Mouse (Mus musculus) embryonic fibroblast, embryonic 13.5 days (primary cell): ENCODE data around the gene Zfand6. TPM values are rescaled to one million over a fixed set of nuclear protein-coding genes. Genes with fewer than 3 reads are reported as not detected.

Experiments
- H3K27ac ChIP-seq: 2 replicates; pipeline ENCODE4 v1.5.1; 2012; ENCODE audit warnings: low read length, control low read depth, inconsistent platforms; ENCODE audit not compliant: insufficient read depth
- H3K4me1 ChIP-seq: 2 replicates; pipeline ENCODE4 v1.6.1; 2011; ENCODE audit warnings: low read length; ENCODE audit not compliant: control insufficient read depth, insufficient read depth
- H3K4me3 ChIP-seq: 2 replicates; pipeline ENCODE4 v1.5.1; 2011; ENCODE audit warnings: mild to moderate bottlenecking, control low read depth, low read length; ENCODE audit not compliant: insufficient read depth
- CTCF ChIP-seq: IDR thresholded peaks from 2 replicates; pipeline ENCODE4 v1.5.1; 2011; ENCODE audit warnings: mild to moderate bottlenecking, control low read depth, low read length, moderate library complexity, borderline replicate concordance; ENCODE audit not compliant: insufficient read depth
- POLR2A ChIP-seq: IDR thresholded peaks from 2 replicates; pipeline ENCODE4 v1.6.1; 2011; ENCODE audit warnings: low read depth, mild to moderate bottlenecking, control low read depth, low read length, moderate library complexity
- polyA plus RNA-seq: library from polyadenylated mRNA; stranded (reverse); fragments of >200 nt; gene quantifications from 2 replicates; pipeline ENCODE4 v1.2.4, GENCODE M21; 2011; ENCODE audit warnings: low read depth; ENCODE audit not compliant: missing spikeins, insufficient read length

Zfand6 gene
- polyA plus RNA-seq, 1 experiment: 123 TPM

GRCm38 (mm10) chr7:84652740-84653139 is 37.0 kb downstream of the Zfand6 start:
- H3K4me1 ChIP-seq: no peaks in the 10 kb centered on the region
- no peak overlapping the region for H3K4me3 ChIP-seq
- TF ChIP-seq POLR2A (no peak), CTCF (no peak)
- H3K27ac ChIP-seq: no peak overlapping the region

- TF ChIP-seq CTCF (no peak), POLR2A (no peak)
- Histone ChIP-seq H3K27ac (no peak overlapping the region), H3K4me1 (no peaks in the 10 kb centered on the region)
Observed at GRCm38 (mm10) chr7:84651987-84652321, 37.8 kb downstream of the Zfand6 start.

DNA sequence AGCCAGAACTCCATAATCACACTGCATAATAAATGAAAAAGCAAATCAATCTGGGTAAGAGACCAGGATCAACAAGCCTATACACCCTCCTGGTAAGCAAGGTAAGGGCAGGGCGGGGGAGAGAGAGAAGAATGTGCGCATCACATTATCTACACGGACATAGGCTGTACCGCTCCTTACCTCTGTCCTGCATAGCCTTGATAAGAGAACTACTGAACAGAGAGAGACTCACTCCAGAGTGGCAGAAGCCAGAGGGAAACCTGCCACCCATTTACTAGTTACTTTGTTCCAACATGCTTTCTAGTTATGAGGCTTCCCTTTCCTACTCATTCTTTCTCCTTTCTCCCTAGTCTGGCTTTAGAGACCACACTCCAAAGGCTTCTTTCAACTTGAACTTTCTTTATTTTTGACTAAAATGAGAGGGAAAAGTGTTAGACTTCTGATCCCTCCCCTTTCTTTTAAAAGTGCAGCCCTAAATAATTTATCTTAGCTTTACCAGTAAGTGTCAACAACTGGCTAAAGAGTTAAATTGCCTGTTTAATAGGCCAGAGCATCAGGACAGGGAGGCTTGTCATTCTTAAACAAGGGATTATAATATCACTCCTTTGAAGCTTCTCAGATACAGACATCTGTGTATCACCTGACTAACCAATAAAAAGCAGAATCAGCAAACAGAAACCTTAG is 38.3 kb downstream of the Zfand6 start:
- Histone ChIP-seq H3K4me1 (no peaks in the 10 kb centered on the region), H3K4me3 (no peak overlapping the region), H3K27ac (no peak overlapping the region)
- TF ChIP-seq CTCF (no peak), POLR2A (no peak)

More at GRCm38 (mm10) chr7:84651987-84652321, 37.8 kb downstream of the Zfand6 start:
- no peak overlapping the region for H3K4me3 ChIP-seq

- no peak overlapping the region for H3K4me3 ChIP-seq
- no peak overlapping the region for H3K27ac ChIP-seq
- TF ChIP-seq POLR2A (no peak), CTCF (no peak)
- no peaks in the 10 kb centered on the region for H3K4me1 ChIP-seq
Observed at GRCm38 (mm10) chr7:84649016-84649415, 40.7 kb downstream of the Zfand6 start.

GRCm38 (mm10) chr7:84646256-84646655 is 43.5 kb downstream of the Zfand6 start:
- TF ChIP-seq CTCF (no peak), POLR2A (no peak)

GRCm38 (mm10) chr7:84643270-84643998 is 46.3 kb downstream of the Zfand6 start:
- no peak overlapping the region for H3K27ac ChIP-seq
- no peaks in the 10 kb centered on the region for H3K4me1 ChIP-seq

More at GRCm38 (mm10) chr7:84646256-84646655, 43.5 kb downstream of the Zfand6 start:
- Histone ChIP-seq H3K4me1 (no peaks in the 10 kb centered on the region), H3K27ac (no peak overlapping the region), H3K4me3 (no peak overlapping the region)

GRCm38 (mm10) chr7:84642159-84642928 is 47.4 kb downstream of the Zfand6 start:
- H3K4me3 ChIP-seq: no peak overlapping the region
- TF ChIP-seq CTCF (no peak), POLR2A (no peak)
- H3K27ac ChIP-seq: no peak overlapping the region
- no peaks in the 10 kb centered on the region for H3K4me1 ChIP-seq

More at GRCm38 (mm10) chr7:84643270-84643998, 46.3 kb downstream of the Zfand6 start:
- H3K4me3 ChIP-seq: no peak overlapping the region
- no peak for TF ChIP-seq POLR2A
- TF ChIP-seq CTCF: no peak

DNA sequence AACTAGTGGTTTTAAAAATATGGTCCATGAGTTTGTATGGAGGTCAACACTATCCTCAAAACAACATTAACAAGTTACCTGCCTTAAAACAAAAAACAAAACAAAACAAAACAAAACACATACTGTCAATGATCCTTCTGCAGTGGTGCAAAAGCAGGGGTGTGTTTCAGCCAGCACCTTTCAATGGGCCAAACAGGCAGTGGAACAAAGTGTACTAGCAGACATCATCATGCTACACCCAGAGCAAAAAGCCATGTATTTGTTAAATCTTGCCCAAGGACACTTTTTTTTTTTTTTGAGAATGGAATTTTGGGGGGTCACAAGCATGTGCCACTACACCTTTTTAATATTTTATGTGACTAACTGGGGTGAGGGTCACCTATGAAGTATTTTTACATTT is 52.8 kb downstream of the Zfand6 start:
- Histone ChIP-seq H3K27ac (no peak overlapping the region), H3K4me1 (no peaks in the 10 kb centered on the region), H3K4me3 (no peak overlapping the region)
- TF ChIP-seq POLR2A (no peak), CTCF (no peak)

DNA sequence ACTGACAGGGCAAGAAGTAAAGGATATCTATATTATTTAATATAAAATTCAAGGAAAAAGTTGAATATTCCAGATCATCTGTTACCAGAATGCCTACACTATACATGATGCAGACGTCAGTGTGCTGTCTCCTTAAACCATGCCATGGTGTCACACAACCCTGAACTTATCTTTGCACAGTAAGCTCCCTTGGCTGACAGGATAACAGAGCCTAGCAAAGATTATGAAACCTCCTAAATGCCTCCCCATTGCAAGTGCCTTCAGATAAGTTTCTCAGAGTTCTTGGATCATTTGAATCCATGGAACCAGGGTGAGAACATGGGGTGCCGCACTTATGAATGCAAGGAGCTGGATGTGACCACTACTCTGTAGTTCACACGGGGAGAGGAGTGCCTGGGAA is 57.9 kb downstream of the Zfand6 start:
- TF ChIP-seq POLR2A (no peak), CTCF (no peak)
- no peak overlapping the region for H3K4me3 ChIP-seq
- H3K4me1 ChIP-seq: no peaks in the 10 kb centered on the region
- H3K27ac ChIP-seq: no peak overlapping the region
